Comparison of ENCODE assay signal across 9 mouse cellular contexts in genomic region chr17:43077540-43077939, GRCm38 (mm10).
DNase-seq lines count a peak whose midpoint lies in the region; ATAC-seq and TF ChIP-seq lines count a peak whose summit lies in the region.
"Had no signal": no experiment of that assay in that cellular context is flagged by ENCODE, and none has a peak within 500 bp of the region (broad histone marks: within the 10 kb centered on the region; RNA-seq: fewer than 3 reads in every experiment).

No protein-coding gene starts in this region.

- H3K27me3 ChIP-seq in heart, adult 2 months (ENCODE audit: control insufficient read depth, insufficient read depth, low read length) = no peaks in the 10 kb centered on the region
- H3K27me3 ChIP-seq: CH12.LX had no signal

- H3K4me1 ChIP-seq in heart, adult 2 months (ENCODE audit: control insufficient read depth, insufficient read depth, low read length) = peaks cover 11% of the 10 kb centered on the region

- WGBS in heart, adult 2 months = 33% methylated on average over 4 of the region's 4 CpGs

- no peak for TF ChIP-seq CTCF in heart, adult 2 months (IDR thresholded peaks at IDR 0.05)

- peaks cover 2% of the 10 kb centered on the region for H3K36me3 ChIP-seq in heart, adult 2 months (ENCODE audit: control insufficient read depth, insufficient read depth, low read length)

- H3K79me2 ChIP-seq in heart, adult 2 months (replicated peaks; ENCODE audit: control insufficient read depth, insufficient read depth, low read length) = 0 out of 2 replicates have a peak, but pooled peaks cover 1% of the 10 kb centered on the region

- intact Hi-C loops in heart, adult 2 months (cut with DNase I) = loop anchor here (5.0 kb wide), 1 partner anchor 60 kb away; the partner anchor contains the start of gene Tnfrsf21

- no peak for TF ChIP-seq POLR2A in heart, adult 2 months (IDR thresholded peaks at IDR 0.05; ENCODE audit: insufficient read depth, low read depth, low read length)

- no peak overlapping the region for H3K9ac ChIP-seq in heart, adult 2 months (ENCODE audit: low read depth, low read length)

- peak; percentile 26; the same call in 1 of the 2 replicates for ATAC-seq in erythroblast, adult 5-6 weeks (replicated peaks; ENCODE audit: low FRiP score, poor library complexity, severe bottlenecking)

- no peak overlapping the region for H3K4me3 ChIP-seq in heart, adult 2 months

- no peak for TF ChIP-seq EP300 in heart, adult 2 months (IDR thresholded peaks at IDR 0.05; ENCODE audit: insufficient read depth, low read depth, low read length)

- no peak for DNase-seq in heart, adult 2 months
- no peak for DNase-seq in heart, adult 8-10 months (ENCODE audit: low spot score)
- DNase-seq in kidney, adult 9 months = peak; percentile 75
- peak; percentile 19 for DNase-seq in neural tube, embryonic 10.5 days (ENCODE audit: extremely low spot score, low spot score)
- no peak for DNase-seq in layer of hippocampus, adult 9-11 months
- no peak for DNase-seq in thymus, postnatal 4 days
- no peak for DNase-seq in lung, postnatal 36 days

- H3K27ac ChIP-seq in heart, adult 2 months = peak overlapping the region; percentile 46

Comparison
In these comparisons a context has a peak if more than half of its experiments do, and no peak if none do; other contexts are left out.
1. DNase-seq: peak in kidney, adult 9 months (single experiment) and neural tube, embryonic 10.5 days (single experiment); none in heart, adult 2 months (0 of 2), heart, adult 8-10 months (single experiment), layer of hippocampus, adult 9-11 months (single experiment), thymus, postnatal 4 days (single experiment) and lung, postnatal 36 days (single experiment).